In the genomic region with DNA sequence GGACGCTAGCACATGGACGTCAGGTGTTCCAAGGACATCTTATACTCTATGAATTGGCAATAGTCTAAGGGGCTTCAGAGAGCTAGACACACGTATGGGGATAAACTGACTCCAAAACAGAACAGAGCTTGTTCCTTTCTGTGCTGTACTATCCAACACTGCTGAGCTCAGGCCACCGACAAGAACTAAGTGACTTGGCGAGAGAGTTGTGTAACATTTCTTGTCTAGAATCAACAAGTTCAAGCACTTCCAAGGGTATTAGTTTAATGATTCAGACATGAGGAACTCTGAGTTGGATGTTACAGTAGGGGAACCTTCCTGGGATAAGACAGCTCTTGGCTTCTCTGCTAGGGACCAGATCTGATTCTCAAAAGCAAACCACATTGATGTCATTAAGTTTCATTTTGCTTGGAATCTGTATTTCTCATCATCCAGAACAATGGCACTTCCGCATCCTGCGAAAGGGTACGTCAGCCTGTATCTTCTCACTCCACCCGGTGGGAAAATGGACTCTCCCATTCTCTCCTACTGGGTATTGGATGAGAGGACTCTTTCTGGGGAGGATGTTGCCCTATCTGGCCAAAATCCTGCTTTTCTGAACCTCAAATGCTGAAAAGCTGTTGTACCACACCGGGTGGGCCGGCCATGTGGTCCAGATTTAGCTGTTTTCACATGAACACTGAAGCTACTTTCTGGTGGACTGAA, we compare ENCODE assay signal across 28 mouse cellular contexts. TPM values are rescaled to one million over a fixed set of nuclear protein-coding genes. Genes with fewer than 3 reads are reported as not detected.
DNase-seq lines count a peak whose midpoint lies in the region; ATAC-seq and TF ChIP-seq lines count a peak whose summit lies in the region.
"Had no signal": no experiment of that assay in that cellular context is flagged by ENCODE, and none has a peak within 500 bp of the region (broad histone marks: within the 10 kb centered on the region; RNA-seq: fewer than 3 reads in every experiment).

No protein-coding gene starts in this region.

- H3K4me3 ChIP-seq in heart, adult 2 months = no peak overlapping the region
- peak overlapping the region; percentile 81 for H3K4me3 ChIP-seq in testis, adult 2 months (ENCODE audit: control insufficient read depth, low read depth, low read length)
- H3K4me3 ChIP-seq in lung, postnatal 0 days (ENCODE audit: low read depth, low read length) = no peak overlapping the region
- no peak overlapping the region for H3K4me3 ChIP-seq in gastrocnemius, adult 2 months
- H3K4me3 ChIP-seq: forebrain, embryonic 10.5 days; forebrain, embryonic 13.5 days; heart, embryonic 13.5 days had no signal

- no peaks in the 10 kb centered on the region for H3K79me2 ChIP-seq in heart, adult 2 months (replicated peaks; ENCODE audit: control insufficient read depth, insufficient read depth, low read length)

- no peaks in the 10 kb centered on the region for H3K27me3 ChIP-seq in heart, adult 2 months (ENCODE audit: control insufficient read depth, insufficient read depth, low read length)
- no peaks in the 10 kb centered on the region for H3K27me3 ChIP-seq in testis, adult 2 months (ENCODE audit: control insufficient read depth, insufficient read depth, low read length)
- H3K27me3 ChIP-seq in lung, postnatal 0 days (replicated peaks; ENCODE audit: insufficient read depth, low read length) = no peaks in the 10 kb centered on the region
- H3K27me3 ChIP-seq: forebrain, embryonic 13.5 days; heart, embryonic 13.5 days had no signal

- DNase-seq in heart, adult 11 months = peak; percentile 81
- DNase-seq in heart, adult 2 months = no peak
- no peak for DNase-seq in testis, postnatal 10 days (ENCODE audit: low spot score)
- peak; percentile 91 for DNase-seq in lung, postnatal 0 days (ENCODE audit: low spot score)
- peak; percentile 67 for DNase-seq in lung, postnatal 36 days
- no peak for DNase-seq in spleen, adult 18-20 months
- no peak for DNase-seq in gastrocnemius, adult 2 months
- DNase-seq: adrenal gland, adult 8-10 months; adrenal gland, postnatal 25 days; cerebellum, adult 18-20 months; cerebellum, adult 9-10 months; cerebellum, postnatal 14 days; gastrocnemius, postnatal 25 days; heart, postnatal 14 days; heart, postnatal 4 days had no signal

- intact Hi-C loops in heart, adult 2 months (cut with DNase I) = no loop called here
- intact Hi-C loops in gastrocnemius, adult 2 months (cut with DNase I) = no loop called here

- no peak for TF ChIP-seq POLR2A in heart, adult 2 months (IDR thresholded peaks at IDR 0.05; ENCODE audit: insufficient read depth, low read depth, low read length)
- TF ChIP-seq POLR2A in testis, adult 2 months (IDR thresholded peaks at IDR 0.05; ENCODE audit: control insufficient read depth, low read depth, low read length) = no peak

- no peak overlapping the region for H3K9ac ChIP-seq in heart, adult 2 months (ENCODE audit: low read depth, low read length)
- no peak overlapping the region for H3K9ac ChIP-seq in lung, postnatal 0 days (replicated peaks; ENCODE audit: low read depth)
- H3K9ac ChIP-seq: forebrain, embryonic 13.5 days; heart, embryonic 13.5 days; hindbrain, embryonic 14.5 days had no signal

- ATAC-seq in lung, postnatal 0 days = peak; percentile 89
- ATAC-seq: activated CD4-positive, CD25-positive, alpha-beta regulatory T cell, adult 4 months; forebrain, embryonic 13.5 days; forebrain, embryonic 16.5 days; hindbrain, postnatal 0 days had no signal

- H3K27ac ChIP-seq in heart, adult 2 months = no peak overlapping the region
- H3K27ac ChIP-seq in testis, adult 2 months (ENCODE audit: control insufficient read depth, insufficient read depth, low read depth, low read length) = 0 out of 2 replicates have a peak overlapping the region, but pooled peaks have one; percentile 11
- peak overlapping the region; percentile 60; the same call in 1 of the 2 replicates for H3K27ac ChIP-seq in lung, postnatal 0 days (ENCODE audit: low read length)
- no peak overlapping the region for H3K27ac ChIP-seq in gastrocnemius, adult 2 months
- H3K27ac ChIP-seq: forebrain, embryonic 10.5 days; forebrain, embryonic 13.5 days; heart, embryonic 13.5 days; hindbrain, embryonic 14.5 days; hindbrain, postnatal 0 days had no signal

- no peak overlapping the region for H3K4me2 ChIP-seq in lung, postnatal 0 days (replicated peaks; ENCODE audit: low read depth, low read length)
- H3K4me2 ChIP-seq: forebrain, embryonic 13.5 days; heart, embryonic 13.5 days; hindbrain, embryonic 14.5 days had no signal

- no peaks in the 10 kb centered on the region for H3K9me3 ChIP-seq in lung, postnatal 0 days (ENCODE audit: low read length)
- H3K9me3 ChIP-seq: forebrain, embryonic 10.5 days; forebrain, embryonic 13.5 days; heart, embryonic 13.5 days had no signal

- no peak for TF ChIP-seq CTCF in heart, adult 2 months (IDR thresholded peaks at IDR 0.05)
- TF ChIP-seq CTCF in testis, adult 2 months (IDR thresholded peaks at IDR 0.05; ENCODE audit: control insufficient read depth, insufficient read depth, insufficient replicate concordance, low read depth, low read length) = no peak
- no peak for TF ChIP-seq CTCF in lung, postnatal 0 days (IDR thresholded peaks at IDR 0.05)
- no peak for TF ChIP-seq CTCF in gastrocnemius, adult 2 months (IDR thresholded peaks at IDR 0.05)

- H3K4me1 ChIP-seq in heart, adult 2 months (ENCODE audit: control insufficient read depth, insufficient read depth, low read length) = no peaks in the 10 kb centered on the region
- peaks cover 6% of the 10 kb centered on the region for H3K4me1 ChIP-seq in testis, adult 2 months (ENCODE audit: control insufficient read depth, insufficient read depth, low read length)
- H3K4me1 ChIP-seq in lung, postnatal 0 days (ENCODE audit: insufficient read depth, low read depth, low read length) = no peaks in the 10 kb centered on the region
- H3K4me1 ChIP-seq: forebrain, embryonic 10.5 days; forebrain, embryonic 13.5 days had no signal

- no peaks in the 10 kb centered on the region for H3K36me3 ChIP-seq in heart, adult 2 months (ENCODE audit: control insufficient read depth, insufficient read depth, low read length)
- no peaks in the 10 kb centered on the region for H3K36me3 ChIP-seq in testis, adult 2 months (ENCODE audit: control insufficient read depth, insufficient read depth, low read length)
- H3K36me3 ChIP-seq in lung, postnatal 0 days (ENCODE audit: insufficient read depth, low read length) = no peaks in the 10 kb centered on the region
- H3K36me3 ChIP-seq: forebrain, embryonic 10.5 days; heart, embryonic 13.5 days had no signal

- WGBS in heart, adult 2 months = 72% methylated on average over 11 of the region's 11 CpGs
- WGBS in lung, postnatal 0 days = 67% methylated on average over 11 of the region's 11 CpGs

- TF ChIP-seq EP300 in heart, adult 2 months (IDR thresholded peaks at IDR 0.05; ENCODE audit: insufficient read depth, low read depth, low read length) = no peak
- TF ChIP-seq EP300 in lung, postnatal 0 days (IDR thresholded peaks at IDR 0.05) = peak; percentile 85

RNA-seq across cellular contexts. Expression of a gene that starts 1.5 kb away (rescaled TPM):
- not detected for total RNA-seq in heart, adult 2 months (2021)
- not detected in 2 replicates for polyA plus RNA-seq in heart, adult 2 months (2012; rRNA removed)
- polyA plus RNA-seq in testis, adult 2 months (2012; rRNA removed) = 135 and 153 TPM in 2 replicates
- polyA plus RNA-seq in lung, postnatal 0 days (2015; fragmentation: Nextera tagmentation; extraction: Ambion mirVana) = 0.11 and 0.20 TPM in 2 replicates
- not detected for total RNA-seq in gastrocnemius, adult 2 months (2021)
- total RNA-seq: adrenal gland, adult 8-10 months; adrenal gland, postnatal 25 days; ES-E14; gastrocnemius, adult 8-10 months; gastrocnemius, postnatal 25 days; heart, postnatal 14 days; heart, postnatal 4 days had no signal
- polyA plus RNA-seq: embryonic facial prominence, embryonic 11.5 days; forebrain, embryonic 10.5 days; forebrain, embryonic 13.5 days; heart, embryonic 16.5 days; hindbrain, embryonic 11.5 days had no signal

RNA-seq across cellular contexts. Expression of a gene that starts 48.5 kb away (rescaled TPM):
- total RNA-seq in heart, adult 2 months (2021) = 10 to 100 TPM; 34.9 to 36.1 TPM
- polyA plus RNA-seq in heart, adult 2 months (2012; rRNA removed) = 11.8 and 19.8 TPM in 2 replicates
- polyA plus RNA-seq in testis, adult 2 months (2012; rRNA removed) = 9.5 and 11.7 TPM in 2 replicates
- 32.6 and 35.3 TPM in 2 replicates for polyA plus RNA-seq in lung, postnatal 0 days (2015; fragmentation: Nextera tagmentation; extraction: Ambion mirVana)
- 10 to 100 TPM; 32.3 to 32.6 TPM for total RNA-seq in gastrocnemius, adult 2 months (2021)

Comparison
In these comparisons a context has a peak if more than half of its experiments do, and no peak if none do; other contexts are left out.
1. DNase-seq: peak in heart, adult 11 months (single experiment), lung, postnatal 0 days (single experiment) and lung, postnatal 36 days (single experiment); none in heart, adult 2 months (0 of 2), testis, postnatal 10 days (single experiment), spleen, adult 18-20 months (0 of 2) and gastrocnemius, adult 2 months (single experiment).
2. H3K27ac ChIP-seq: peak in testis, adult 2 months (single experiment) and lung, postnatal 0 days (single experiment); none in heart, adult 2 months (single experiment) and gastrocnemius, adult 2 months (single experiment).
3. RNA of a gene that starts 1.5 kb away (polyA plus RNA-seq): 135 to 153 TPM in testis, adult 2 months; 0.11 to 0.20 TPM in lung, postnatal 0 days and not detected in heart, adult 2 months; every median in the first group is over 100 times any median in the second.